Mouse (Mus musculus) intestine, postnatal 0 days (tissue): ENCODE measurements at regions not wholly inside any gene's neighbourhood (a gene's known extent, or its start where the extent isn't known, plus 50 kb on each side); places are given as distances from the start of the nearest gene placed in this dataset.
A peak's percentile ranks its signal among the peaks of the same experiment; 100 is the strongest.

Source experiments
- ATAC-seq: fragments of 200-750 bp; cut with Nextera tagmentation; 2 replicates; pipeline ENCODE4 v1.8.0; 2017; ENCODE audit warnings: mild to moderate bottlenecking, moderate TSS enrichment, moderate library complexity
- H3K27ac ChIP-seq: fragments of 300-500 bp; sonication (generic); 2 replicates; pipeline ENCODE4 v1.5.1; 2014; ENCODE audit warnings: mild to moderate bottlenecking, low read depth, low read length, moderate library complexity
- H3K27me3 ChIP-seq: fragments of 300-500 bp; sonication (generic); replicated peaks from 2 replicates; pipeline ENCODE4 v1.6.1; 2014; ENCODE audit warnings: low read length, mixed read lengths; ENCODE audit not compliant: control insufficient read depth, insufficient read depth
- H3K36me3 ChIP-seq: fragments of 300-500 bp; sonication (generic); 2 replicates; pipeline ENCODE4 v1.6.1; 2014; ENCODE audit warnings: mild to moderate bottlenecking, moderate library complexity; ENCODE audit not compliant: control insufficient read depth, insufficient read depth
- H3K4me1 ChIP-seq: fragments of 300-500 bp; sonication (generic); replicated peaks from 2 replicates; pipeline ENCODE4 v1.6.1; 2014; ENCODE audit warnings: antibody characterized with exemption, low read length, mixed read lengths; ENCODE audit not compliant: control insufficient read depth, insufficient read depth
- H3K4me2 ChIP-seq: fragments of 300-500 bp; sonication (generic); replicated peaks from 2 replicates; pipeline ENCODE4 v1.6.1; 2014; ENCODE audit warnings: low read depth, mild to moderate bottlenecking, moderate library complexity
- H3K4me3 ChIP-seq: fragments of 300-500 bp; sonication (generic); 2 replicates; pipeline ENCODE4 v1.5.1; 2014; ENCODE audit warnings: low read depth, low read length
- H3K9ac ChIP-seq: fragments of 300-500 bp; sonication (generic); 2 replicates; pipeline ENCODE4 v1.6.1; 2014; ENCODE audit warnings: mild to moderate bottlenecking, low read depth, low read length
- H3K9me3 ChIP-seq: fragments of 300-500 bp; sonication (generic); 2 replicates; pipeline ENCODE4 v1.6.1; 2016; ENCODE audit warnings: mixed run types; ENCODE audit not compliant: control insufficient read depth
- CTCF ChIP-seq: sonication (generic); IDR thresholded peaks from 2 replicates; pipeline ENCODE4 v1.5.1; 2016; ENCODE audit warnings: low read depth, mild to moderate bottlenecking, control low read depth, antibody characterized with exemption, moderate library complexity
- WGBS: fragments of 180-500 bp; shearing (Covaris S2); extraction: QIAGEN DNeasy Blood & Tissue Kit; methylation state at CpG from one replicate; pipeline ENCODE4 v1.1.7; 2014; 5-methylcytosine and 5-hydroxymethylcytosine counted together

DNA sequence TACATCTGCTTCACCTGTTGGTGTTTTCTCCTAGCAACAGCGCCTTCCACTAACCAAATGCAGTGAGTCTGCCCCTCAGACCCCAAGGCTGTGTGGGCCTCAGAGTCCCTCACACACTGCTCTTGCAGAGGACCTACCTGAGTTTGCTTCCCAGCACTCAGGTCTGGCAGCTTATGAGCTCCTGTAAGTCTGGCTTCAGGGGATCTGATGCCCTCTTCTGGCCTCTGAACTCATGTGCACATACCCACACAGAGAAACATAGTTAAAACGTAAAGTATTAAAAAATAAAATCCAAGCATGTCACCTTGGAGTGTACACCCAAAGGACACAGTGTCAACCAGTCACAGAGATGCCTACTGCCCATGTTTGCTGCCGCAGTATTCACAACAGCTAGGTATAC is 108.8 kb upstream of the A430005L14Rik start:
- H3K27ac ChIP-seq: no peak overlapping the region
- 68% methylated on average over 3 of the region's 3 CpGs for WGBS
- peak; percentile 24; the same call in 1 of the 2 replicates for TF ChIP-seq CTCF
- H3K4me3 ChIP-seq: no peak overlapping the region
- no peak overlapping the region for H3K9ac ChIP-seq
- no peaks in the 10 kb centered on the region for H3K36me3 ChIP-seq
- no peaks in the 10 kb centered on the region for H3K27me3 ChIP-seq
- H3K9me3 ChIP-seq: no peaks in the 10 kb centered on the region
- ATAC-seq: no peak
- H3K4me2 ChIP-seq: no peak overlapping the region
- H3K4me1 ChIP-seq: no peaks in the 10 kb centered on the region

DNA sequence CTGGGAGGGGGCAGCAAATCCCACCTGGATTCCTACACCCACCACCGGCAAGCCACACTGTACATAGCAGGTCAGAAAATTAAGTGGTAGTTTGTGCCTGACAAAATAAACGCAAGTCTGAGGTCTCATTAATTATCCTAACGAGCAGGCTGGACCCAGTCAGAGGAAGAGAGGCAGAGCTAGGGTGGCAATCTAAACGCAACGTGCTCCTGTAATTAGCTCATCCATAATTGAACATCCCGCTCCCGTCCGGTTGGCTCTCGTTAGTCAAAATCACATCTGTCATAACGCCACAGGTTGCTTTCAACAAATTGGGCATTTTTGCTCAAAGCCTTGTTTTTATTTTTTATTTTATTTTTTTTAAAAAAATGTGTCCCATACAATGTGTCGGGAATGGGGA is 106.9 kb upstream of the A430005L14Rik start:
- WGBS: 61% methylated on average over 11 of the region's 11 CpGs

DNA sequence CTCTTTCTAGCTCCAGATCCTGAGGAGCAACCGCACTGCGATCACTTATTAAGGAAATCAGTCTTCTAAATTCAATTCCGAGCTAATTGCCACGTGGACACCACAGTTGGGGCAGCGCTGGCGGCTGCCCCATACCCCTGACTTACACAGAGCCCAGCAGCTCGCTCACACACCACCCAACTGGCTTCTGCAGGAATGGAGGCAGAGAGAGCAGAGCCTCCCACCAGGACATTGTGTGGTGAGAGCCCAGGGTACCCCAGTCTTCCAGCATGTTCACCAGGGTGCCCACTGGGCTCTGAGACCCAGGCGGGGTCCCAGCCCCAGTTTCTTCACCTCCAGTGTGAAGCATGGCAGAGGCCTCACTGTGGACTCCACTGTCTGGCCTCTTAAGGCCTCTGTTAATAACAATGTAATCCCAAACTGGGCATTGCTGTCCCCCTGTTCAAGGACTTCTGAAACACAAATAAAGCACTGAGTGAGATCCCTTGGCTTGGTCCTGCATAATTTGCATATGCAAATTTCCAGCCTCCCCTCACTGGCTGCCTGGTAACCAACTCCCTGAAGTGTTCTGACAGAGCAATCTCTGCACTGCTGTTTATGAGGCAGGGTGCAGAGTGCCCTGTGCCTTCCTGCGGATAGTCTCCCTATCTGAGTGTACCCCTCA is 102.8 kb upstream of the A430005L14Rik start:
- H3K4me1 ChIP-seq: no peaks in the 10 kb centered on the region
- H3K4me2 ChIP-seq: no peak overlapping the region
- H3K9me3 ChIP-seq: no peaks in the 10 kb centered on the region
- no peak overlapping the region for H3K4me3 ChIP-seq
- no peak overlapping the region for H3K9ac ChIP-seq
- H3K36me3 ChIP-seq: no peaks in the 10 kb centered on the region
- H3K27me3 ChIP-seq: no peaks in the 10 kb centered on the region
- ATAC-seq: no peak
- no peak overlapping the region for H3K27ac ChIP-seq
- no peak for TF ChIP-seq CTCF
- 62% methylated on average over 9 of the region's 9 CpGs for WGBS

More for the DNA sequence above, 106.9 kb upstream of the A430005L14Rik start:
- Histone ChIP-seq H3K4me1 (no peaks in the 10 kb centered on the region), H3K36me3 (no peaks in the 10 kb centered on the region), H3K9me3 (no peaks in the 10 kb centered on the region), H3K4me3 (no peak overlapping the region), H3K27ac (no peak overlapping the region), H3K27me3 (no peaks in the 10 kb centered on the region), H3K9ac (no peak overlapping the region), H3K4me2 (no peak overlapping the region)
- ATAC-seq: no peak
- no peak for TF ChIP-seq CTCF

DNA sequence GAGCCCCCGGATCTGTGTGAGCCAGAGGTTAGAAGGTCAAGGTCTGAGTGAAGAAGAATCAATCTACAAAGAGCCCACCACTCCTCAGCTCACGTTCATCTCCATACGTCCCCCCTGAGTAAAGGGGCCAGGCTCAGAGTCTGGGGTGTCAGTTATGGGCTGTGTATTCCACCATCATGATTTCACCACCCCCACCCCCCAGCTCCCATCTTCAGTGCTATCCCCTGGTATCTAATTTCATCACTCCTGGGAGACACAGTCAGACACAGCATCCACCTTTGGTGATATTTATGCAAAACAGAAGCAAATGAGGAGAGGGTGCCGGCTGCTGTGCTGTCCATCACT is 102.3 kb upstream of the A430005L14Rik start:
- 48% methylated on average over 4 of the region's 4 CpGs for WGBS

DNA sequence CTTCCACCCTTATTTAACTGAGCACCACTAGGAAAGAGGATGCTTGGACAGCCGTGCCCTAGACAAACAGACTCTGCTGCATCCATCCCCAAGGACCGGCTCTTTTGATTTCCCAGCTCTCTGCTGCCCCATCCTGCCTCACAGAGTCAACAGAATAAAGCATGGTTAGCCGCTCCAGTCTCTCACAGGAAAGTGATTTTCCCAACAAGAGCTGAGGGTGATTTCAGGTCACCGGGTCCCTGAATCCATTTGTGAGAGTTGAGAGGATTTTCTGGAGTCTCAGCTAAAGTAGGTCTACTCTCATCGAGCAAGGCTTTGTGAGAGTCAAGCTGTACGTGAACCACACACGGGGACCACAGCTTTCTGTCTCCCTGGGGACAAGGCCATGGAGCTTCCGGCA is 95.6 kb upstream of the A430005L14Rik start:
- no peak overlapping the region for H3K4me2 ChIP-seq
- no peaks in the 10 kb centered on the region for H3K27me3 ChIP-seq
- H3K9ac ChIP-seq: no peak overlapping the region
- H3K4me1 ChIP-seq: no peaks in the 10 kb centered on the region
- WGBS: 67% methylated on average over 8 of the region's 8 CpGs
- H3K9me3 ChIP-seq: no peaks in the 10 kb centered on the region
- ATAC-seq: no peak
- no peak overlapping the region for H3K27ac ChIP-seq
- no peaks in the 10 kb centered on the region for H3K36me3 ChIP-seq
- no peak for TF ChIP-seq CTCF
- H3K4me3 ChIP-seq: no peak overlapping the region

More for the DNA sequence above, 102.3 kb upstream of the A430005L14Rik start:
- Histone ChIP-seq H3K4me1 (no peaks in the 10 kb centered on the region), H3K36me3 (no peaks in the 10 kb centered on the region), H3K9me3 (no peaks in the 10 kb centered on the region), H3K27me3 (no peaks in the 10 kb centered on the region), H3K4me3 (no peak overlapping the region), H3K9ac (no peak overlapping the region), H3K4me2 (no peak overlapping the region), H3K27ac (no peak overlapping the region)
- TF ChIP-seq CTCF: no peak
- no peak for ATAC-seq

DNA sequence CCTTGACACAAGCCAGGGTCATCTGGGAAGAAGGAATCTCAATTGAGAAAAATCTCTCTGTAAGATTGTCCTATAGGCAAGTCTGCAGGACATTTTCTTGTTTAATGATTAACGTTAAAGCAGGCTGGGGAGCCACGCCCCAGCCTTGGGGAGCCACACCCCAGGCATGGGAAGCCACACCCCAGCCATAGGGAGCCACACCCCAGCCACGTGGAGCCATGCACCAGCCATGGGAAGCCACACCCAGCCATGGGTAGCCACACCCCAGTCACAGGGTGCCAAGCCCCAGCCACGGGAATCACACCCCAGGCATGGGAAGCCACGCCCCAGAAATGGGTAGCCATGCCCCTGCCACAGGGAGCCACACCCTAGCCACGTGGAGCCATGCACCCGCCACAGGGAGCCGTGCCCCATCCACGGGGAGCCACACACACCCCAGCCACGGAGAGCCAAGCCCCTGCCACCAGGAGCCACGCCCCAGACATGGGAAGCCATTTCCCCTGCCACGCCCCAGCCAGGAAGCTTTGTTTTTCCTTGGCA is 94.8 kb upstream of the A430005L14Rik start:
- Histone ChIP-seq H3K9ac (no peak overlapping the region), H3K4me1 (no peaks in the 10 kb centered on the region), H3K4me3 (no peak overlapping the region), H3K27ac (no peak overlapping the region), H3K4me2 (no peak overlapping the region), H3K36me3 (no peaks in the 10 kb centered on the region), H3K27me3 (no peaks in the 10 kb centered on the region), H3K9me3 (no peaks in the 10 kb centered on the region)
- 80% methylated on average over 11 of the region's 12 CpGs for WGBS
- ATAC-seq: peak; percentile 31; the same call in 1 of the 2 replicates
- no peak for TF ChIP-seq CTCF
